24 mouse cellular contexts compared by ENCODE assay signal in genomic region chr8:111700201-111700600, GRCm38 (mm10). TPM values are rescaled to one million over a fixed set of nuclear protein-coding genes. Genes with fewer than 3 reads are reported as not detected.
A peak's percentile ranks its signal among the peaks of the same experiment; 100 is the strongest.
DNase-seq lines count a peak whose midpoint lies in the region; ATAC-seq and TF ChIP-seq lines count a peak whose summit lies in the region.
"Had no signal": no experiment of that assay in that cellular context is flagged by ENCODE, and none has a peak within 500 bp of the region (broad histone marks: within the 10 kb centered on the region; RNA-seq: fewer than 3 reads in every experiment).

No protein-coding gene starts in this region.

- ATAC-seq in stomach, embryonic 15.5 days (ENCODE audit: insufficient read depth, low FRiP score, low read depth): no peak
- no peak for ATAC-seq in stomach, postnatal 0 days (ENCODE audit: low FRiP score, low TSS enrichment)
- no peak for ATAC-seq in intestine, embryonic 15.5 days
- ATAC-seq: forebrain, embryonic 14.5 days; forebrain, postnatal 0 days; Patski had no signal

- H3K9me3 ChIP-seq in stomach, embryonic 15.5 days: no peaks in the 10 kb centered on the region
- no peaks in the 10 kb centered on the region for H3K9me3 ChIP-seq in stomach, postnatal 0 days (ENCODE audit: control insufficient read depth, low read length)
- H3K9me3 ChIP-seq in intestine, embryonic 15.5 days: no peaks in the 10 kb centered on the region; the same call in 1 of the 2 replicates
- H3K9me3 ChIP-seq: embryonic facial prominence, embryonic 15.5 days; forebrain, embryonic 10.5 days; forebrain, embryonic 12.5 days had no signal

- no peak overlapping the region for H3K4me2 ChIP-seq in stomach, embryonic 15.5 days
- H3K4me2 ChIP-seq in stomach, postnatal 0 days (replicated peaks; ENCODE audit: low read depth): no peak overlapping the region
- no peak overlapping the region for H3K4me2 ChIP-seq in intestine, embryonic 15.5 days (replicated peaks)
- H3K4me2 ChIP-seq: embryonic facial prominence, embryonic 13.5 days; embryonic facial prominence, embryonic 15.5 days; forebrain, embryonic 12.5 days had no signal

- H3K27ac ChIP-seq in stomach, embryonic 15.5 days: 0 out of 2 replicates have a peak overlapping the region, but pooled peaks have one; percentile 32
- H3K27ac ChIP-seq in stomach, postnatal 0 days (replicated peaks): no peak overlapping the region
- no peak overlapping the region for H3K27ac ChIP-seq in intestine, embryonic 15.5 days
- H3K27ac ChIP-seq in thymus, adult 2 months (ENCODE audit: control insufficient read depth, insufficient read depth, low read length): no peak overlapping the region
- H3K27ac ChIP-seq: embryonic facial prominence, embryonic 13.5 days; embryonic facial prominence, embryonic 15.5 days; forebrain, embryonic 10.5 days; forebrain, embryonic 12.5 days had no signal

- H3K36me3 ChIP-seq in stomach, embryonic 15.5 days: no peaks in the 10 kb centered on the region
- no peaks in the 10 kb centered on the region for H3K36me3 ChIP-seq in stomach, postnatal 0 days (ENCODE audit: control insufficient read depth, insufficient read depth, low read length)
- H3K36me3 ChIP-seq in intestine, embryonic 15.5 days: no peaks in the 10 kb centered on the region
- H3K36me3 ChIP-seq in thymus, adult 2 months (ENCODE audit: control insufficient read depth, insufficient read depth, low read length): no peaks in the 10 kb centered on the region
- H3K36me3 ChIP-seq: embryonic facial prominence, embryonic 13.5 days; embryonic facial prominence, embryonic 15.5 days; forebrain, embryonic 10.5 days; forebrain, embryonic 12.5 days had no signal

- no peak for DNase-seq in stomach, postnatal 0 days (ENCODE audit: low spot score)
- DNase-seq in ZHBTc4 (ENCODE audit: low read depth, low spot score): peak; percentile 54
- DNase-seq in thymus, adult 2 months: no peak
- DNase-seq: adrenal gland, adult 2 months; adrenal gland, postnatal 10 days; adrenal gland, postnatal 25 days; cerebellum, adult 11 months; cerebellum, adult 18-20 months; cerebellum, adult 8-10 months; cerebellum, adult 9-11 months; cerebellum, postnatal 14 days; cerebellum, postnatal 36 days; embryo, embryonic 11 days; forebrain, postnatal 0 days had no signal

- H3K9ac ChIP-seq in stomach, embryonic 15.5 days: no peak overlapping the region
- no peak overlapping the region for H3K9ac ChIP-seq in stomach, postnatal 0 days (ENCODE audit: low read length)
- H3K9ac ChIP-seq in intestine, embryonic 15.5 days: no peak overlapping the region
- H3K9ac ChIP-seq: embryonic facial prominence, embryonic 13.5 days; embryonic facial prominence, embryonic 15.5 days; forebrain, embryonic 12.5 days; forebrain, postnatal 0 days had no signal

- no peak for TF ChIP-seq EP300 in stomach, postnatal 0 days (optimal IDR thresholded peaks at IDR 0.05)

- H3K4me3 ChIP-seq in stomach, embryonic 15.5 days (replicated peaks): no peak overlapping the region
- no peak overlapping the region for H3K4me3 ChIP-seq in stomach, postnatal 0 days (ENCODE audit: low read depth, low read length)
- H3K4me3 ChIP-seq in intestine, embryonic 15.5 days (replicated peaks): no peak overlapping the region
- no peak overlapping the region for H3K4me3 ChIP-seq in thymus, adult 2 months (ENCODE audit: control insufficient read depth, insufficient read depth, low read length)
- H3K4me3 ChIP-seq: embryonic facial prominence, embryonic 13.5 days; embryonic facial prominence, embryonic 15.5 days; erythroblast, embryonic 14.5 days; forebrain, embryonic 10.5 days; forebrain, embryonic 12.5 days had no signal

- H3K27me3 ChIP-seq in stomach, embryonic 15.5 days (replicated peaks): no peaks in the 10 kb centered on the region
- H3K27me3 ChIP-seq in stomach, postnatal 0 days (ENCODE audit: control insufficient read depth, insufficient read depth, low read length): no peaks in the 10 kb centered on the region
- H3K27me3 ChIP-seq in intestine, embryonic 15.5 days (replicated peaks): no peaks in the 10 kb centered on the region
- H3K27me3 ChIP-seq in thymus, adult 2 months (ENCODE audit: control insufficient read depth, insufficient read depth, low read length): no peaks in the 10 kb centered on the region
- H3K27me3 ChIP-seq: embryonic facial prominence, embryonic 13.5 days; embryonic facial prominence, embryonic 15.5 days; forebrain, embryonic 12.5 days; Patski had no signal

- no peaks in the 10 kb centered on the region for H3K4me1 ChIP-seq in stomach, embryonic 15.5 days
- no peaks in the 10 kb centered on the region for H3K4me1 ChIP-seq in stomach, postnatal 0 days (replicated peaks; ENCODE audit: control insufficient read depth, insufficient read depth)
- peaks cover 4% of the 10 kb centered on the region for H3K4me1 ChIP-seq in intestine, embryonic 15.5 days (replicated peaks)
- no peaks in the 10 kb centered on the region for H3K4me1 ChIP-seq in thymus, adult 2 months (replicated peaks; ENCODE audit: control insufficient read depth, insufficient read depth, low read length)
- H3K4me1 ChIP-seq: embryonic facial prominence, embryonic 13.5 days; embryonic facial prominence, embryonic 15.5 days; forebrain, embryonic 12.5 days had no signal

- no peak for TF ChIP-seq POLR2A in thymus, adult 2 months (IDR thresholded peaks at IDR 0.05; ENCODE audit: control insufficient read depth, extremely low read depth, insufficient read depth, low read length, poor library complexity)

- TF ChIP-seq CTCF in stomach, postnatal 0 days (IDR thresholded peaks at IDR 0.05; ENCODE audit: low read depth): no peak
- TF ChIP-seq CTCF in thymus, adult 2 months (IDR thresholded peaks at IDR 0.05; ENCODE audit: borderline replicate concordance, control insufficient read depth, extremely low read depth, insufficient read depth, low read length, poor library complexity): no peak

- WGBS in stomach, embryonic 15.5 days: 79% methylated on average over 3 of the region's 3 CpGs
- 58% methylated on average over 3 of the region's 3 CpGs for WGBS in stomach, postnatal 0 days
- WGBS in intestine, embryonic 15.5 days: 80% methylated on average over 3 of the region's 3 CpGs
- 77% methylated on average over 3 of the region's 3 CpGs for WGBS in thymus, adult 2 months

RNA-seq across cellular contexts. Expression of gene Ctrb1, which starts 9.4 kb away (rescaled TPM):
- 3,283 and 4,119 TPM in 2 replicates for polyA plus RNA-seq in stomach, embryonic 15.5 days (2015; fragmentation: Nextera tagmentation; extraction: Ambion mirVana)
- 20.2 and 24.1 TPM in 2 replicates for polyA plus RNA-seq in stomach, postnatal 0 days (2015; fragmentation: Nextera tagmentation; extraction: Ambion mirVana)
- polyA plus RNA-seq in intestine, embryonic 15.5 days (2015; fragmentation: Nextera tagmentation; extraction: Ambion mirVana): 1,145 and 3,143 TPM in 2 replicates
- polyA plus RNA-seq in thymus, adult 2 months (2012; rRNA removed): 6.6 and 11.8 TPM in 2 replicates
- polyA plus RNA-seq: embryonic facial prominence, embryonic 11.5 days; embryonic facial prominence, embryonic 13.5 days; erythroblast, embryonic 14.5 days; forebrain, embryonic 10.5 days; forebrain, embryonic 12.5 days; forebrain, embryonic 14.5 days; forebrain, postnatal 0 days; Patski had no signal

RNA-seq across cellular contexts. Expression of gene Bcar1, which starts 43.4 kb away (rescaled TPM):
- 38.7 and 39.7 TPM in 2 replicates for polyA plus RNA-seq in stomach, embryonic 15.5 days (2015; fragmentation: Nextera tagmentation; extraction: Ambion mirVana)
- 22.6 and 27.4 TPM in 2 replicates for polyA plus RNA-seq in stomach, postnatal 0 days (2015; fragmentation: Nextera tagmentation; extraction: Ambion mirVana)
- polyA plus RNA-seq in intestine, embryonic 15.5 days (2015; fragmentation: Nextera tagmentation; extraction: Ambion mirVana): 40.8 and 44.2 TPM in 2 replicates
- 11.8 and 14.0 TPM in 2 replicates for polyA plus RNA-seq in thymus, adult 2 months (2012; rRNA removed)

RNA-seq across cellular contexts. Expression of gene Zfp1, which starts 57.0 kb away (rescaled TPM):
- polyA plus RNA-seq in stomach, embryonic 15.5 days (2015; fragmentation: Nextera tagmentation; extraction: Ambion mirVana): 17.7 and 19.8 TPM in 2 replicates
- polyA plus RNA-seq in stomach, postnatal 0 days (2015; fragmentation: Nextera tagmentation; extraction: Ambion mirVana): 10.5 and 10.9 TPM in 2 replicates
- 14.9 and 15.7 TPM in 2 replicates for polyA plus RNA-seq in intestine, embryonic 15.5 days (2015; fragmentation: Nextera tagmentation; extraction: Ambion mirVana)
- polyA plus RNA-seq in thymus, adult 2 months (2012; rRNA removed): 10.3 and 11.1 TPM in 2 replicates

Comparison
In these comparisons a context has a peak if more than half of its experiments do, and no peak if none do; other contexts are left out.
1. RNA of gene Ctrb1, which starts 9.4 kb away (polyA plus RNA-seq): 3,283 to 4,119 TPM in stomach, embryonic 15.5 days and 1,145 to 3,143 TPM in intestine, embryonic 15.5 days; 20.2 to 24.1 TPM in stomach, postnatal 0 days and 6.6 to 11.8 TPM in thymus, adult 2 months; every median in the first group is over 10 times any median in the second.